Mouse (Mus musculus) megakaryocyte, embryonic 14.5 days (primary cell): ENCODE data around the gene Rpl32. TPM values are rescaled to one million over a fixed set of nuclear protein-coding genes. Genes with fewer than 3 reads are reported as not detected.

ENCODE experiments used
- H3K27me3 ChIP-seq: replicated peaks from 2 replicates; pipeline ENCODE3; 2012; ENCODE audit warnings: inconsistent platforms
- H3K36me3 ChIP-seq: replicated peaks from 2 replicates; pipeline ENCODE3; 2012; ENCODE audit warnings: low read length, inconsistent platforms, mixed read lengths
- H3K4me1 ChIP-seq: 2 replicates; pipeline ENCODE4 v1.6.1; 2012; ENCODE audit warnings: inconsistent platforms
- H3K4me3 ChIP-seq: replicated peaks from 2 replicates; pipeline ENCODE3; 2012; ENCODE audit warnings: moderate library complexity, mild to moderate bottlenecking, inconsistent platforms
- H3K9me3 ChIP-seq: 2 replicates; pipeline ENCODE4 v1.6.1; 2012; ENCODE audit warnings: inconsistent platforms
- FLI1 ChIP-seq: IDR thresholded peaks from 2 replicates; pipeline ENCODE4 v1.6.1; 2012; ENCODE audit warnings: low read length, inconsistent platforms, mixed read lengths
- GATA1 ChIP-seq: IDR thresholded peaks from 3 replicates; pipeline ENCODE4 v1.6.1; 2012; ENCODE audit warnings: mixed read lengths, low read length, inconsistent platforms, borderline replicate concordance
- polyA plus RNA-seq: library from polyadenylated mRNA; stranded (reverse); fragments of >175 nt; gene quantifications from 2 replicates; pipeline ENCODE4 v1.2.3, GENCODE M21; 2012; ENCODE audit warnings: low replicate concordance; ENCODE audit not compliant: insufficient read depth

Rpl32 gene
- polyA plus RNA-seq, 1 experiment, result 629 TPM

- Histone ChIP-seq H3K9me3 (no peaks in the 10 kb centered on the region), H3K27me3 (no peaks in the 10 kb centered on the region), H3K4me1 (peaks cover 77% of the 10 kb centered on the region), H3K4me3 (peak overlapping the region; percentile 65), H3K36me3 (peaks cover 2% of the 10 kb centered on the region)
- TF ChIP-seq FLI1, result no peak
- no peak for TF ChIP-seq GATA1
Observed at GRCm38 (mm10) chr6:115770059-115770670, 38.4 kb downstream of the Rpl32 start.

- Histone ChIP-seq H3K27me3 (no peaks in the 10 kb centered on the region), H3K4me3 (peak overlapping the region; percentile 84), H3K9me3 (no peaks in the 10 kb centered on the region), H3K4me1 (peaks cover 80% of the 10 kb centered on the region), H3K36me3 (peaks cover 2% of the 10 kb centered on the region)
- TF ChIP-seq FLI1 (peak; percentile 52; the same call in 1 of the 2 replicates), GATA1 (peak; percentile 67; the same call in 2 of the 3 replicates)
Observed at GRCm38 (mm10) chr6:115768207-115768606, 40.3 kb downstream of the Rpl32 start.

- Histone ChIP-seq H3K36me3 (peaks cover 2% of the 10 kb centered on the region), H3K4me3 (peak overlapping the region; percentile 38), H3K9me3 (no peaks in the 10 kb centered on the region), H3K4me1 (peaks cover 86% of the 10 kb centered on the region), H3K27me3 (no peaks in the 10 kb centered on the region)
- TF ChIP-seq GATA1 (no peak), FLI1 (no peak)
Observed at GRCm38 (mm10) chr6:115767357-115767756, 41.2 kb downstream of the Rpl32 start.

GRCm38 (mm10) chr6:115764179-115764578, 44.4 kb downstream of the Rpl32 start:
- TF ChIP-seq GATA1, result no peak
- no peak for TF ChIP-seq FLI1
- H3K27me3 ChIP-seq, result no peaks in the 10 kb centered on the region
- peaks cover 7% of the 10 kb centered on the region for H3K36me3 ChIP-seq
- no peaks in the 10 kb centered on the region for H3K9me3 ChIP-seq
- H3K4me1 ChIP-seq, result peaks cover 97% of the 10 kb centered on the region
- H3K4me3 ChIP-seq, result peak overlapping the region; percentile 83

GRCm38 (mm10) chr6:115761995-115762756, 46.4 kb downstream of the Rpl32 start, which contains the start of gene Tmem40:
TSS of gene Tmem40 (minus strand) at chr6:115762410.
- no peak for TF ChIP-seq GATA1
- peaks cover 85% of the 10 kb centered on the region for H3K4me1 ChIP-seq
- H3K36me3 ChIP-seq, result peaks cover 20% of the 10 kb centered on the region
- H3K27me3 ChIP-seq, result no peaks in the 10 kb centered on the region
- H3K4me3 ChIP-seq, result peak within 1 kb of the TSS; percentile 90
- H3K9me3 ChIP-seq, result no peaks in the 10 kb centered on the region

- Histone ChIP-seq H3K36me3 (peaks cover 28% of the 10 kb centered on the region), H3K4me1 (peaks cover 86% of the 10 kb centered on the region), H3K9me3 (no peaks in the 10 kb centered on the region), H3K27me3 (no peaks in the 10 kb centered on the region), H3K4me3 (peak overlapping the region; percentile 85)
- TF ChIP-seq GATA1, result no peak
- TF ChIP-seq FLI1, result no peak
Observed at GRCm38 (mm10) chr6:115760982-115761381, 47.6 kb downstream of the Rpl32 start.

GRCm38 (mm10) chr6:115760137-115760536, 48.4 kb downstream of the Rpl32 start:
- Histone ChIP-seq H3K9me3 (no peaks in the 10 kb centered on the region), H3K4me1 (peaks cover 86% of the 10 kb centered on the region)
- TF ChIP-seq FLI1 (no peak), GATA1 (no peak)

GRCm38 (mm10) chr6:115759461-115759860, 49.1 kb downstream of the Rpl32 start:
- peaks cover 86% of the 10 kb centered on the region for H3K4me1 ChIP-seq
- no peak for TF ChIP-seq FLI1
- no peaks in the 10 kb centered on the region for H3K9me3 ChIP-seq
- peaks cover 44% of the 10 kb centered on the region for H3K36me3 ChIP-seq
- peak overlapping the region; percentile 97 for H3K4me3 ChIP-seq
- H3K27me3 ChIP-seq, result no peaks in the 10 kb centered on the region

More at GRCm38 (mm10) chr6:115760137-115760536, 48.4 kb downstream of the Rpl32 start:
- peaks cover 37% of the 10 kb centered on the region for H3K36me3 ChIP-seq
- no peaks in the 10 kb centered on the region for H3K27me3 ChIP-seq
- peak overlapping the region; percentile 97 for H3K4me3 ChIP-seq

GRCm38 (mm10) chr6:115758981-115759435, 49.5 kb downstream of the Rpl32 start:
- H3K4me3 ChIP-seq, result peak overlapping the region; percentile 97
- H3K36me3 ChIP-seq, result peaks cover 48% of the 10 kb centered on the region
- TF ChIP-seq GATA1, result peak; percentile 96
- peak; percentile 94 for TF ChIP-seq FLI1
- H3K27me3 ChIP-seq, result no peaks in the 10 kb centered on the region
- H3K4me1 ChIP-seq, result peaks cover 86% of the 10 kb centered on the region
- no peaks in the 10 kb centered on the region for H3K9me3 ChIP-seq

GRCm38 (mm10) chr6:115755536-115755935, 53.0 kb downstream of the Rpl32 start:
- Histone ChIP-seq H3K4me1 (peaks cover 86% of the 10 kb centered on the region), H3K36me3 (peaks cover 81% of the 10 kb centered on the region), H3K4me3 (peak overlapping the region; percentile 90), H3K9me3 (no peaks in the 10 kb centered on the region), H3K27me3 (no peaks in the 10 kb centered on the region)
- TF ChIP-seq GATA1 (peak; percentile 34; the same call in 1 of the 3 replicates), FLI1 (no peak)

Other genes starting within 250 kb of the Rpl32 start
- gene Mkrn2os, start 216.2 kb downstream of the Rpl32 start, polyA plus RNA-seq, result not detected in 2 replicates
- gene Mkrn2, start 206.8 kb downstream of the Rpl32 start, polyA plus RNA-seq, result 3.1 and 4.1 TPM in 2 replicates
- gene Raf1, start 132.1 kb downstream of the Rpl32 start, polyA plus RNA-seq, result 4.2 and 27.8 TPM in 2 replicates
- 650 and 2,177 TPM in 2 replicates for gene Tmem40, start 46.3 kb downstream of the Rpl32 start, polyA plus RNA-seq
- gene Cand2, start 34.2 kb downstream of the Rpl32 start, polyA plus RNA-seq, result 7.0 and 7.1 TPM in 2 replicates
- gene Efcab12, start 29.7 kb upstream of the Rpl32 start, polyA plus RNA-seq, result not detected in 2 replicates
- gene Mbd4, start 44.6 kb upstream of the Rpl32 start, polyA plus RNA-seq, result 0.40 TPM in 1 of 2 replicates, not detected in the other
- gene Ift122, start 44.7 kb upstream of the Rpl32 start, polyA plus RNA-seq, result 1.1 TPM in 1 of 2 replicates, not detected in the other
- not detected in 2 replicates for gene Rho, start 123.0 kb upstream of the Rpl32 start, polyA plus RNA-seq
- gene H1foo, start 136.2 kb upstream of the Rpl32 start, polyA plus RNA-seq, result not detected in 2 replicates
- 3.8 and 14.9 TPM in 2 replicates for gene Plxnd1, start 186.3 kb upstream of the Rpl32 start, polyA plus RNA-seq